Mouse (Mus musculus): ENCODE measurements around the gene Sema4d. TPM values are rescaled to one million over a fixed set of nuclear protein-coding genes. Genes with fewer than 3 reads are reported as not detected.

Sema4d gene
- polyA plus RNA-seq, 1 experiment from 2014 or later: 5.9 TPM

DNA sequence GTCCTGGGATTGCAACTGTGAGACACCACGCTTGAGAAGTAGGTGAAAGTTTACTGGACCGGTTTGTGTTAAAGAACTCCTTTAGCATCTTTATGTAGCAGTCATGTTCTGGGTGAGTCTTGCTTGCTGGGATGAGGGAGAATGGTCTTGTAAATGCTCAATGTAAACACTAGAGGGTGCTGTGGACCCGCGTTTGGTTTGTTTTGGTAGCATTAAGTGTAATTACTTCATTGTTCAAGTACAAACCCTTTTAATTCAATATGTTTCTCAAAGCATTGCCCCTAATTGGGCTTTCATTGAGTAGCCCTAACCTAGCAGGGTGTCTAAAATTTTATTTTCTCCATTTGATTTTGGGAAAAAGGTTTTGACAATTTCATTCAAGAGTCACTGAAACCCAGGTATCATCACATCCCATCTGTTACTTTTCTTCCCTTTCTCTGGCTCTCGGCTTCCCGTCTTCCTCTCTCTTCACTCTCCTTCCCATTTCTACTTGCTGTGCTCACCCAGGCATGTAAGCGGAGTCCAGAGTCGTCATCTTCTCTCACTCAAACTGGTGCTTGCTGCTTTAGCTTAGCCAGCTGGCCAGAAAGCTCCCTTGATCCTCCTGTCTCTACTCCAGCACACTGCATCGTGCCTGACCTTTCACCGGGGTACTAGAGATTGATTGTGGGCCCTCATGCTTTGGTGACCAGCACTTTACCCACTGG, 37.4 kb upstream of the Sema4d start:
- 30% methylated on average over 10 of the region's 10 CpGs for WGBS
- no peak overlapping the region for H3K4me3 ChIP-seq
- no peak overlapping the region for H3K27ac ChIP-seq
- H3K27me3 ChIP-seq (ENCODE audit: insufficient read depth, poor library complexity, severe bottlenecking): peaks cover 12% of the 10 kb centered on the region
- H3K4me1 ChIP-seq (replicated peaks): peaks cover 24% of the 10 kb centered on the region
- no peaks in the 10 kb centered on the region for H3K36me3 ChIP-seq
- no peaks in the 10 kb centered on the region for H3K9me3 ChIP-seq
- DNase-seq (ENCODE audit: low spot score): no peak

DNA sequence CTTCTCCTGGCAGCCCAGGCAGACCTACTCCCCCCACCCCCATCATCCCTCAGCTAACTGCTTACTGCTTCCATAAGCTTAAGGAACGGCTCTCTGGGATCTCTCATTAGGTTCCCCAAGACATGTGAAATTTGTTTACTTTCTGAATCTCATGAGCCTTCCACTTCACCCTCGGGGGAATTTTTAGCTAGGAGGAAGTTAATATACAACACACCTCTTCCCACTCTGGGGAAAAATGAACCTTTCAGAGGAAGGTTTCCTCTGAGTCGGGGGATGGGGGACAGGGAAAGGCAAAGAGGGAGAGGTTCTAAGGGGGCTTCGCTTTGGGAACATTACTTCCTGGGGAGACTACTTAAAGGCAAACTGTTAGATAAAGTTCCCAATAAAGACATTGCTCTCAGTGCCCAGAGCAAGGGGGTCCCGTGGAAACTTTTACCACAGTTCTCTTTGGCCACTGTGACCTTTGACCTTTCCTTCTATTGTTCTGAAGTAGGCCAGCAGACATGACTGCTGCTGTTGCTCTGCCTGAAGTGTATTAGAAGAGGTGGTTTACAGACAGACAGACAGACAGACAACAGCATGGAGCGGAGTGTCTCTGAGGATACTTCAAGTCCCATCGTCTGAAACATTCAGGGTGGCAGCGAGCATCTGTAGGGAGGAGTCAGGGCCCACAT, 30.4 kb upstream of the Sema4d start:
- DNase-seq (ENCODE audit: low spot score): no peak
- Histone ChIP-seq H3K27me3 (ENCODE audit: insufficient read depth, poor library complexity, severe bottlenecking) (no peaks in the 10 kb centered on the region), H3K36me3 (no peaks in the 10 kb centered on the region), H3K27ac (no peak overlapping the region), H3K9me3 (0 out of 2 replicates have a peak, but pooled peaks cover 7% of the 10 kb centered on the region), H3K4me3 (no peak overlapping the region), H3K4me1 (replicated peaks) (peaks cover 14% of the 10 kb centered on the region)
- 47% methylated on average over 8 of the region's 8 CpGs for WGBS

DNA sequence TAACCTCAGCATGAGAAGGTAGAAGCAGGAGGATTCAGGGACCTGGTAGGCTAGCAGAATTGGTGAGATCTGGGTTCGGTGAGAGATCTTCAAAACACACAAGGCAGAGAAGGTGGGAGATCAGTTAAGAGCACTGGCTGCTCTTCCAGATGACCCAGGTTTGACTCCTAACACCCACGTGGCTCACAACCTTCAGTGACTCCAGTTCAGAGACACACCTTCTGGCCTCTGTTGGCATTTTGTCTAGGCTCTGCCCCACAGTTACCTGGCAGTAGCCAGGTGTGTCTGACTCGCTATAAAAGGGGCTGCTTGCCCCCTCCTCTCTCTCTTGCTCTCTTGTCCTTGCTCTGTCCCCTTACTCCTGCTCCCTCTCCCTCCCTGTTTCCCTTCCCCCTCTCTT, 28.4 kb upstream of the Sema4d start:
- Histone ChIP-seq H3K4me1 (replicated peaks) (peaks cover 14% of the 10 kb centered on the region), H3K4me3 (no peak overlapping the region), H3K36me3 (no peaks in the 10 kb centered on the region), H3K9me3 (0 out of 2 replicates have a peak, but pooled peaks cover 7% of the 10 kb centered on the region), H3K27ac (no peak overlapping the region), H3K27me3 (ENCODE audit: insufficient read depth, poor library complexity, severe bottlenecking) (no peaks in the 10 kb centered on the region)
- DNase-seq (ENCODE audit: low spot score): no peak
- 63% methylated on average over 3 of the region's 3 CpGs for WGBS

- Histone ChIP-seq H3K27me3 (ENCODE audit: insufficient read depth, poor library complexity, severe bottlenecking) (no peaks in the 10 kb centered on the region), H3K36me3 (no peaks in the 10 kb centered on the region), H3K9me3 (0 out of 2 replicates have a peak, but pooled peaks cover 7% of the 10 kb centered on the region), H3K27ac (no peak overlapping the region), H3K4me3 (no peak overlapping the region), H3K4me1 (replicated peaks) (peaks cover 16% of the 10 kb centered on the region)
- no peak for DNase-seq (ENCODE audit: low spot score)
- WGBS: 76% methylated on average over 6 of the region's 6 CpGs
These were observed 25.8 kb upstream of the Sema4d start for GRCm38 (mm10) chr13:51819351-51819750.

- Histone ChIP-seq H3K4me1 (replicated peaks) (peaks cover 16% of the 10 kb centered on the region), H3K9me3 (0 out of 2 replicates have a peak, but pooled peaks cover 7% of the 10 kb centered on the region), H3K27me3 (ENCODE audit: insufficient read depth, poor library complexity, severe bottlenecking) (no peaks in the 10 kb centered on the region), H3K36me3 (no peaks in the 10 kb centered on the region), H3K27ac (no peak overlapping the region), H3K4me3 (no peak overlapping the region)
- WGBS: 76% methylated on average over 3 of the region's 3 CpGs
- no peak for DNase-seq (ENCODE audit: low spot score)
These were observed 25.4 kb upstream of the Sema4d start for GRCm38 (mm10) chr13:51818944-51819326.

GRCm38 (mm10) chr13:51818170-51818943, 24.8 kb upstream of the Sema4d start:
- DNase-seq (ENCODE audit: low spot score): no peak
- no peak overlapping the region for H3K4me3 ChIP-seq
- H3K27me3 ChIP-seq (ENCODE audit: insufficient read depth, poor library complexity, severe bottlenecking): no peaks in the 10 kb centered on the region
- no peaks in the 10 kb centered on the region for H3K36me3 ChIP-seq
- H3K9me3 ChIP-seq: 0 out of 2 replicates have a peak, but pooled peaks cover 7% of the 10 kb centered on the region
- peaks cover 14% of the 10 kb centered on the region for H3K4me1 ChIP-seq (replicated peaks)
- WGBS: 80% methylated on average over 6 of the region's 6 CpGs
- no peak overlapping the region for H3K27ac ChIP-seq

- Histone ChIP-seq H3K27me3 (ENCODE audit: insufficient read depth, poor library complexity, severe bottlenecking) (no peaks in the 10 kb centered on the region), H3K4me3 (no peak overlapping the region), H3K27ac (peak overlapping the region; percentile 67), H3K4me1 (replicated peaks) (peaks cover 22% of the 10 kb centered on the region), H3K9me3 (0 out of 2 replicates have a peak, but pooled peaks cover 7% of the 10 kb centered on the region), H3K36me3 (no peaks in the 10 kb centered on the region)
- no peak for DNase-seq (ENCODE audit: low spot score)
- 79% methylated on average over 5 of the region's 5 CpGs for WGBS
These were observed 23.1 kb upstream of the Sema4d start for GRCm38 (mm10) chr13:51816559-51817041.

- no peak overlapping the region for H3K4me3 ChIP-seq
- no peaks in the 10 kb centered on the region for H3K27me3 ChIP-seq (ENCODE audit: insufficient read depth, poor library complexity, severe bottlenecking)
- H3K27ac ChIP-seq: no peak overlapping the region
- peaks cover 22% of the 10 kb centered on the region for H3K4me1 ChIP-seq (replicated peaks)
- H3K36me3 ChIP-seq: no peaks in the 10 kb centered on the region
- DNase-seq (ENCODE audit: low spot score): no peak
- 0 out of 2 replicates have a peak, but pooled peaks cover 6% of the 10 kb centered on the region for H3K9me3 ChIP-seq
- 79% methylated on average over 9 of the region's 9 CpGs for WGBS
These were observed 22.4 kb upstream of the Sema4d start for GRCm38 (mm10) chr13:51815865-51816504.

GRCm38 (mm10) chr13:51814646-51815045, 21.1 kb upstream of the Sema4d start:
- H3K27me3 ChIP-seq (ENCODE audit: insufficient read depth, poor library complexity, severe bottlenecking): 0 out of 2 replicates have a peak, but pooled peaks cover 3% of the 10 kb centered on the region
- 89% methylated on average over 6 of the region's 6 CpGs for WGBS
- H3K4me1 ChIP-seq (replicated peaks): peaks cover 22% of the 10 kb centered on the region
- no peaks in the 10 kb centered on the region for H3K36me3 ChIP-seq
- H3K9me3 ChIP-seq: no peaks in the 10 kb centered on the region
- H3K27ac ChIP-seq: no peak overlapping the region
- DNase-seq (ENCODE audit: low spot score): no peak
- H3K4me3 ChIP-seq: no peak overlapping the region

DNA sequence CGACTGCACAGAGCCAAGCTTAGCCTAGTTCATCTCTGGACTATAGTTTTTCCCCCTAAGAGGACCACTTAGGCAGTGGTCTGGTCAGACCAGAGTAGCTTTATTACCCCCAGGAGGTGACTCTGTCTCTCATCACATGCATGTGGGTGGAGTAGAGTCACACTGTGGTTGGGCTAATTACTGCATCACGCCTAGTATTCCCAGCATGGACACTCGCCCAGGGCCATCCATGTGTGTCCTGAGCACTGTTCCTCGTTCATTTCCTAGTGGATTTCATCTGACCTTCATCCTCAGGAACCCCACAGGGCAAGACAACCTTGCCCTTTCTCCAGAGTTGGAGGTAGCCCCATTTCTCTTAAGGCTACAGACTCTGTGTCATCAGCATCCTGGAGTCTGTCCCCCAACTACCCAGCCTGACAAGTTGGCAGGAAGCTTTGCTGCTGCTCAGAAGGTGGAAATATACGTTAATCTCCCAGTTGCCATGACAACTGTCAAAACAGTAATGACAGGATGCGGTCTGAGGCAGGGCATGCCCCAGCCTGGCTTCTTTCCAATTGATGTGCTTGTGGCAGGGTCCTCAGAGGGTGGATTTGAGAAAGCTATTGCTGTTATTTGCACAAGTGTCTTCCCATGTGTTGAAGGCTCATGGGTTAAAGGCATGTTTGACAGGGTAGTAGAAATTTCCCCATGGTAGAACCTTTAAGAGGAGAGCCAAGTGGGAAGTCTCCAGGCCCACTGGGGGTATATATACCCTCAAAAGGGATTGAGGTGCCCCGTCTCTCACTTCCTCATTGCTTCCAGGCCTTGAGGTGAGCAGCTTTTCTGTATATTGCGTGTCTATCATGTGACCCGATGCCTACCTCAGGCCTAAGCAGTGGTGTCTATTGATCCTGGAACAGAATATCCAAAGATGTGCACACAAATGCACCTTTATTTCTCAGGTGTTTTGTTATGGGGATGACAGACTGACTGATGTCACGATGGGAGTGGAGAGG, 20.4 kb upstream of the Sema4d start:
- Histone ChIP-seq H3K27me3 (ENCODE audit: insufficient read depth, poor library complexity, severe bottlenecking) (0 out of 2 replicates have a peak, but pooled peaks cover 3% of the 10 kb centered on the region), H3K27ac (no peak overlapping the region), H3K36me3 (no peaks in the 10 kb centered on the region), H3K9me3 (no peaks in the 10 kb centered on the region), H3K4me1 (replicated peaks) (peaks cover 22% of the 10 kb centered on the region), H3K4me3 (no peak overlapping the region)
- WGBS: 71% methylated on average over 10 of the region's 10 CpGs
- DNase-seq (ENCODE audit: low spot score): no peak

DNA sequence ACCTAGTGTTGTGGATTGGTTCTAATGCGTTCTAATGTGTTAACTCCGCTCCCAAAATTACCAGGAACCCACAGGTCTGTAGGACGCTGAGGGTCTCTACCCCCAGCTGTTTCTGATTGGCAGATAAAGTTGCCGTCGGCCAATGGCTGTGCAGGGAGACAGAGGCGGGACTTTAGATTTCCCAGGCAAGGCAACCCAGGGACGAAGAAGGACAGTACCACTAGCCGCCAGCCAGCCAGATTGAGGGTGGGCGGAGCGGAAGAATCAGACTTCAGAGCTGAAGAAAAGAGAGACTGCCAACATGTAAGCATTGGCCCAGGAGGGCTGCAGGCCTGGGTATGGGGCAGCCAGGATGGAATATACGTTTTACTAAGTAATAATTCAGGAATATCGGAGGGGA, 14.6 kb upstream of the Sema4d start:
- H3K27me3 ChIP-seq (ENCODE audit: insufficient read depth, poor library complexity, severe bottlenecking): 0 out of 2 replicates have a peak, but pooled peaks cover 3% of the 10 kb centered on the region
- peak; percentile 51 for DNase-seq (ENCODE audit: low spot score)

More for the DNA sequence above, 14.6 kb upstream of the Sema4d start:
- H3K4me1 ChIP-seq (replicated peaks): peaks cover 19% of the 10 kb centered on the region
- H3K36me3 ChIP-seq: no peaks in the 10 kb centered on the region
- H3K9me3 ChIP-seq: no peaks in the 10 kb centered on the region
- no peak overlapping the region for H3K4me3 ChIP-seq
- no peak overlapping the region for H3K27ac ChIP-seq
- WGBS: 23% methylated on average over 12 of the region's 12 CpGs

Measured in hindbrain, embryonic 10.5 days (tissue).